Mouse (Mus musculus) gastrocnemius, postnatal 25 days (tissue): ENCODE results near the gene Ankfn1. TPM values are rescaled to one million over a fixed set of nuclear protein-coding genes. Genes with fewer than 3 reads are reported as not detected.

Source experiments
- DNase-seq: peaks from one replicate; pipeline ENCODE4 v3.0.0; 2022
- total RNA-seq, 2 experiments: library from RNA; stranded (reverse); gene quantifications; 1 replicate in 1 of 2; 2 replicates in 1 of 2; pipeline ENCODE4 v1.2.3; 2021

Gene Ankfn1
- total RNA-seq, 2 experiments from 2014 or later, result 0.28 TPM; not detected in 1

DNA sequence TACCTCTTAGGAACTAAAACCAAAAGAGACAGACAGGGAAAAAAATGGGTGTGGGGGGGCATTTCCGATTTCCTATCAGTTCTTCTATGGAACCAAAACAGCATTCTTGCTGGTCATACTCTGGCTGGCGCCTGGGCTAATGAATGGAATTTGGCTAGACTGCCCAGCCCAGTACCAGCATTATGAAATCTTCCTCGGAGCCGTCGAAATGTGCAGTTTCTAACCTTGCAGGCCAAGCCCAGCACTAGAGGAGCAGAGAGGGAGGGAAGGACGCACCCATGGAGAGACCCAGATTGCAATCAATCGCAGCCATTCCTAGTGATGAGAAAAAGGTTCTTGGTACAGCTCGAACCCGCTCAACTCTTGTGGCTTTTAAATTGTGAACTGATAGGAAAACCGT is 315.2 kb downstream of the Ankfn1 start:
- DNase-seq, result no peak

GRCm38 (mm10) chr11:89459437-89459836 is 318.0 kb downstream of the Ankfn1 start:
- no peak for DNase-seq

GRCm38 (mm10) chr11:89455647-89456231 is 321.7 kb downstream of the Ankfn1 start:
- DNase-seq, result no peak

- no peak for DNase-seq
Measured at GRCm38 (mm10) chr11:89454702-89455101, 322.8 kb downstream of the Ankfn1 start.

- no peak for DNase-seq
Measured at GRCm38 (mm10) chr11:89452862-89453261, 324.6 kb downstream of the Ankfn1 start.

DNA sequence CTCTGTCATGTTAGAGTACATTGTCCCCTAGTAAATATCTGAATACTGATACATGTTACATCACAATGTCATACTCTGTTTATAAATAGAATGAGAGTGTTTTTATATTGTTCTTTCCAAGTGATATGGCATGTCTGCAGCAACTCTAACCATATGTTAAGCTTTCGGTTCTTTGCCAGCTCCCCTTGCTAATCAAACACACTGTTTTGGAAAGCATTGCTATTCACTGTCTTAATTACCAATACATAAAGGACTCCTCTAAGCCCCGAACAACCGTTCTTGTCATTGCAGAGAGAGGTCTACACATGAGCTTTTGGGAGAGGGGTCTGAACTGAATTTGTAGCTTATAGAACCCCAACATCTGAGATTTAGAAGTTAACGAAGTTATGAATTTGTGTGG is 327.0 kb downstream of the Ankfn1 start:
- DNase-seq, result no peak

DNA sequence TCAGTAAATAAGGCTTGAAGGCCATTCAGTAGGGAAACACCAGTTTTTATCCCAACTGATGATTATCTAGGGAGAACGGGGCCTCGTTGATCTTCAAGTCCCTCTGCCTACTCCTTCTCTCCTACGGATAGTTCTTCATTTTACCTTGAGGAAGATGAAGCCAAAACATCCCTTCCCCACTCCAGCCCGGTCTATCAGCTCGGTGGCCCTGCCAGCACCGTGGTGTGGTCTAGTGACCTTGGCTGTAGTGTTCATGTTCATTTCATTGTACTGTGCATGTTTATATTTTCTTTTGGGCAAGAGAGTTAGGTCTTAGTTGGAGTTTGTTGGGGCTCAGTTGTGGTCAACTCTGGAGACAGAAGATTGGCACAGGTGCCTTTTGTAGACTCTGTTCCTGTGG is 328.5 kb downstream of the Ankfn1 start:
- no peak for DNase-seq

GRCm38 (mm10) chr11:89447477-89447876 is 330.0 kb downstream of the Ankfn1 start:
- DNase-seq, result no peak

DNA sequence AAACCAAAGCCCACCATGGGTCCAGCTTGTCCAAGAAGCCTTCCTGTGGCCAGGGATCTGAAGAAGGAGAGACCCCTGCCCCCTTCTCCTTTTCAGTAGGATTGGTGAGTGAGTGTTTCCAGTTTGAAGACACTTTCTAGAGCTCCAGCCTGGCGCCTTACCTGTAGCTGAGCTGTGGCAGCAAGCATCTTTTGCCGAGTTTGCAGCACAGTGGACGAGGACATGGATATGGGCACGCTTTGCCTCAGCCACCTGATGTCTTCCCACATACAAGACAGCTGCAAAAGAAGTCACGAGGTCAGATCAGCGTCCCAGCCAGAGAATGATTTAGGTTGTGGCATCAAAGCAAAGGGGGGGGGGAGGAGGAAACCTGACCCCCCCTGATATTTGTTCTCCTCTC is 336.9 kb downstream of the Ankfn1 start:
- DNase-seq, result no peak

DNA sequence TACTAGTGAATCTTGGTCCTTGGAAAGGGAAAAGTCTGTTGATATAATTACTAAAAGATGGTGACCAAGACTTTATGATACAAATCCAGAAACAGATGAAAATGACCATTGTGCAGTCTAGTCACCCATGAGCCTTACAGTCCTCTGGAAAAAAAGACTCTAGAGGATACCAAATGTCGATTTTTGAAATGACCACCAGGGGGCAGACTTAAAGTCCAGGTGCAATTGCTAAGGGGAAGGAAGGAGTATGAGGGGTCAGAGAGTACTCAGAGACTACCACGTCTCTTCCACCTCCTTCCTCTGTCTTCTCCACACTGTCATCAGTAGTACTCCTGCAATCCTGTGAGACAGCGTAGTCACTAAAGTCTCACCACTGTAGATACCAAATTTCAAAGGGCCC is 353.1 kb downstream of the Ankfn1 start:
- DNase-seq, result no peak

DNA sequence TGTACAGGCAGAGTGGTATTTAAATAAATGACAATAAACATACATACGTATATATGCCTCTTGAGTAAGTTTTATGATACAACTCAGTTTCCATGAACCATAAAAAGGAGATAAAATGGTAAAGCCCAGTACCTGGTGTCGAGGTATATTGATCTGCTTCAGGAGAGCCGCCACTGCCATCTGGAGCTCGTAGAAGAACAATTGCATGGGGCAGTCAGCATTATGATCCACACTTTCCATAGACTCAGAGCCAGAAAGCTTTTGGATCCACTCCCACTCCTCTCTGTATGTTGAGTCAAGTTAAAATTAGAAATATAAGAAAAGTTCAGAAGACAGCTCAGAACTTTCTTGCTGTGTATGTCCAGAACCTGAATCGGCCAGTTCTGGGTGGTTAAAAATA is 354.8 kb downstream of the Ankfn1 start:
- no peak for DNase-seq

- DNase-seq, result no peak
Measured at GRCm38 (mm10) chr11:89420767-89421438, 356.6 kb downstream of the Ankfn1 start.

- DNase-seq, result no peak
Measured at GRCm38 (mm10) chr11:89419863-89420262, 357.6 kb downstream of the Ankfn1 start.

- no peak for DNase-seq
Measured at GRCm38 (mm10) chr11:89418644-89419043, 358.8 kb downstream of the Ankfn1 start.

DNA sequence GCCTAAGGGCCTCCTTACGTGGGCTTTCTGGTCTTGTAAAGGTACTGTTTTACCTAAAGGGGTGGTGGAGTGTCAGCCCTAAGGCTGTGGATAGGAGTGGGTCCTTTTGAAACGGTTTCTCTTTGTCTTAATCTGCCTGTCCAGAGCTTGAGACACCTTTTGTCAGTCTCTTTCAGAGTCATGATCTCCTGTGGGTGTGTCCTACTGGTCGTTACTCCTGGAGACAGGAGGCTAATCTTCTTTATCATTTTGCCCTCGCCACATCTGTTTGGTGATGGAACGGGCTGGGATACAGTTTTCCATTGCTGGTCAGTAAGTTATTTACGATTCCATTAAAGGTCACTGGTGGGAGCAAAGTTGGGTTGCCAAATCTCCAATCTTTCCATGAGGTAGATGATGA is 360.7 kb downstream of the Ankfn1 start:
- no peak for DNase-seq

DNA sequence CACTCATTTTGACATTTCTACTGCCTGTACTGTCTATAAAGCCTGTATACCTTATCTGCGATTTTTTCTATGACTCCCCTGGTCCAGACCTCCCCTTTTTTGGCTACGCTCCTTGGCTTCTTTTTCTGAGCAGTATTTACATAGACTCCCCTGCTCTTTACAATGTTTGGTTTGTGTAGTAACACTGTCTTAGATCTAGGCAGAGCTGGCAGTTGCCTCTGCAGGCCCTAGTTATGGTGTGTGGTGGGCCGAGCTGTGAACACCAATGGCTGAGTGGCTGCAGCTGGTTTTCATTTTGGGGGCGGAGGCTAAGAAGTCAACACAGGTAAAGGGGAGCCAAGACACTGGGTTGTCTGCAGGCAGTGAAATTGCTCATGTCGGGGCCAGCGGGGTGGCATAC is 368.7 kb downstream of the Ankfn1 start:
- no peak for DNase-seq

DNA sequence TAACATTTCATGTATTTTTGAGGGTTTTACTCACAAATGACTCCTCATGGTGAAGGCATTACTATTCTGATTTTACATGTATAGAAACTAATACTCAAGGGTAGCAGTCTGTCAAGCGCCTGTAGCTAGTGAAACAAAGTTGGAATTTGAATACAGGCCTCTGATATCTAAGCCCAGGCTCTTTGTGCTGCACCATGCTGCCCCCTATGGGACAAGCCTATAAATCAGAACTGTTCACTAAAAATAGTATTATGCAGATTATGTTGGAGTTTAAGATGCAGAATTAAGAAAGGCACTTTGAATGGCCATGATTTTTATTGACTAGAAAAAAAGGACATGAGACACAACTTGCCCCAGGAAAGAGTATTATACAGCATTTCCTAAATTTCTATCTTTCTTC is 373.0 kb downstream of the Ankfn1 start:
- no peak for DNase-seq

DNA sequence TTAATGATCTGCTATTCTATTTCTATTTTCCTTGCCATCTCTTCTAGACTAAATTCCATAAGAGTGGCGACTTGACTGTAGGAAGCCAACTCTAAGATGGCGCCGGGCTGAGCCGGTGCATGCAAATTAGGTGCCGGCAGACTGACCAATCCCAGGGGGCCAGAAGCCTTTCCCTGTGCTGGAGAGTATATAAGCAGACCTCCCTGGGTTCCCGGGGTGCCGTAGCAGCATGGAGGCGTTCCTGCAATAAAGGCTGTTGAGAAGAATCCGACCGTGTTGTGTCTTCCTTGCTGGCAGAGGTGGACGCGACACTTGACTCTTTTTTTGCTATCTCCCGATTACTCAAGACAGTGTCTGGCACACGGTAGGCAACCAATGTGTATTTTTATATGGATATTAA is 374.0 kb downstream of the Ankfn1 start:
- no peak for DNase-seq

DNA sequence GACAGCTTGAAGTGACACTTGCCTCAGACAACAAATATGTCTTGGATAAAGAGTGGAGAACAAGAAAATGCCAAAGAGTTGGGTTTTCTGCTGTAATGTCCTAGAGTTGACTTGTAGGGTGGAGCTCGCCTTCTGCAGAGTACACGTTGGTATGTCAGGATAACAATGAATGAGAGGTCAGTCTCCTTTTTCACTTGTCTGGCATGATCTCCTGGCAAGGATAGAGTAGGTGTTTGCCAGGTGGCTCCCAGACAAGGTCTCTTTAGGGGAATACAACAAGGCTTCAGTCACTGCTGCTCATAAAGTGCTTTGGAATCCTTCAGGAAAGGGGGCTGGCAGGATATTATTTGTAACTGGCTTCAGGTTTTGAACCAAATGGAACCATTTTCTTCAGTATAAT is 388.6 kb downstream of the Ankfn1 start:
- no peak for DNase-seq

DNA sequence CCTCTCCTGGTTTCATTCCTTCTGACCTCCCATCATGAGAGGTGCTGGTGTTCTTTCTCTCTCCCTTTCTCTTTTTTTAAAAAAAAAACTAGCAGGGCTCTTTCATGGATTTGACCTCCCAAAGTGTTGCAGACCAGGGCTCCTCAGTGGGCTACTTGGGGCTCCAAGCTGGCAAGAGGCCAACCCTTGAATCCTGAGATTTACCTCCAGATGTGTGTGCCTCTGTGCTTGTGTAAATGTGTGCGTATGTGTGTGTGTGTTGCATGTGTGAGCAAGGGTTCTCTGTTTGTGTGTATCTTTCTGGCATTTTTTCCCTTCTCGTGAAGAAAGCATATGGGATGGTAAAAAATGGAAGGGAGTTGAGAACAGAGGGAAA is 394.8 kb downstream of the Ankfn1 start:
- no peak for DNase-seq

DNA sequence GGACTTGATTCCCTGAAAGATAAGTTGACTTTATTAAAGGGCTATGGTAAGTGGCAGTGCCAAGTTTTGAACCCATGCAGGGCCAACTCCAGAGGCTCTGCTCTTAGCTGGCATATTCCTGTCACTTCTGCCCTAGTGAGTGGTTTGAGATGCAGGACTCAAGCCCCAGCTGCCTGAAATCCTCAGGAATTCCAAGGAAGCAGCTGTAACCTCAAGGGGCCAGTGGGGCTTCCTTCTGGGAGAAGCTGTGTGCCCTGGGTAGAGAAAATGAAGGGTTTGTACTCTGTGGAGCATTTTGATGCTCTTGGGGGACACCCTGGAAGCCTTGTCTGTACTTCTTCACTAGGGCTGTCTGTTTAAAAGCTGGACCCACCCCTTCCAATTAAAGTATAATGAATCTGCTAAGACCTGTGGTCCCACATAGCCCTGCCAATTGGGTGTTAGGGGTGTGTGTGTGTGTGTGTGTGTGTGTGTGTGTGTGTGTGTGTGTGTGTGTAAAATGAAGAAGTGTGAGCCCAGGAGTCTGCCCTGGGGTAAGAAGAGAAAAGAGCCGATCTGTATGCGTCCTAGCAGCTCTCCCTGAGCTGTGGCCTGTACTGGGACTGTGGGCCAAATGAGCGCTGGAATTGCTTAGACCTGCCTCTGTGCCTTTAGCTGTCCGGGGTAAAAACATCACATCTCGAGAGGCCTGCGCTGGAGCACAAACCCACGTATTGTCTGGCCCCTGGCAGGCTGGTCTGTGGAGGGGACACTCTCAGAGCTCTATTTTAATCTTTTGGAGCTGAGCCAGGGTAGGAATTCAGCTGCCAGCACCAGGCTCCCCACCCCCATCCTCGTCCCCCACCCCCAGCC is 395.4 kb downstream of the Ankfn1 start:
- DNase-seq, result no peak

- DNase-seq, result no peak
Measured at GRCm38 (mm10) chr11:89370941-89371340, 406.5 kb downstream of the Ankfn1 start.

- no peak for DNase-seq
Measured at GRCm38 (mm10) chr11:89370373-89370772, 407.1 kb downstream of the Ankfn1 start.

- DNase-seq, result no peak
Measured at GRCm38 (mm10) chr11:89363981-89364380, 413.5 kb downstream of the Ankfn1 start.
